Mouse (Mus musculus) embryonic facial prominence, embryonic 10.5 days (tissue): Measurements from ENCODE around the gene Slc47a1. TPM values are rescaled to one million over a fixed set of nuclear protein-coding genes. Genes with fewer than 3 reads are reported as not detected.
"Not testable (repeated sequence)": the region's sequence is repeated elsewhere in the genome, so short reads cannot be mapped to it uniquely, and the experiment has no call there.

Experiments
- DNase-seq: peaks from one replicate; pipeline ENCODE4 v3.0.0-alpha.2; 2017; ENCODE audit warnings: low spot score
- H3K27ac ChIP-seq: fragments of 300-500 bp; sonication (generic); replicated peaks from 2 replicates; pipeline ENCODE4 v1.5.1; 2016; ENCODE audit warnings: mild to moderate bottlenecking
- H3K27me3 ChIP-seq: fragments of 300-500 bp; sonication (generic); replicated peaks from 2 replicates; pipeline ENCODE4 v1.6.1; 2016; ENCODE audit warnings: low read depth, mild to moderate bottlenecking; ENCODE audit not compliant: poor library complexity, severe bottlenecking
- H3K36me3 ChIP-seq: fragments of 300-500 bp; sonication (generic); replicated peaks from 2 replicates; pipeline ENCODE4 v1.6.1; 2016; ENCODE audit warnings: mild to moderate bottlenecking, moderate library complexity
- H3K4me1 ChIP-seq: fragments of 300-500 bp; sonication (generic); 2 replicates; pipeline ENCODE4 v1.6.1; 2016
- H3K4me3 ChIP-seq: fragments of 300-500 bp; sonication (generic); 2 replicates; pipeline ENCODE4 v1.5.1; 2016; ENCODE audit warnings: mild to moderate bottlenecking, moderate library complexity
- H3K9me3 ChIP-seq: fragments of 300-500 bp; sonication (generic); 2 replicates; pipeline ENCODE4 v1.6.1; 2016; ENCODE audit warnings: mild to moderate bottlenecking
- WGBS: fragments of 180-500 bp; shearing (Covaris S2); methylation state at CpG from one replicate; pipeline ENCODE4 v1.1.7; 2016; 5-methylcytosine and 5-hydroxymethylcytosine counted together
- polyA plus RNA-seq: library from polyadenylated mRNA; unstranded; fragments of >200 nt; fragmentation: Nextera tagmentation; extraction: Ambion mirVana; gene quantifications from 2 replicates; pipeline ENCODE4 v1.2.1, GENCODE M21; 2016

The Slc47a1 gene
- polyA plus RNA-seq, 1 experiment from 2014 or later: 0.05 TPM

- not testable (repeated sequence) for H3K27me3 ChIP-seq
Measured at GRCm38 (mm10) chr11:61304535-61304934, 73.6 kb downstream of the Slc47a1 start.

GRCm38 (mm10) chr11:61300716-61301392 is 77.3 kb downstream of the Slc47a1 start:
- Histone ChIP-seq H3K27ac (peak overlapping the region; percentile 72), H3K27me3 (0 out of 2 replicates have a peak, but pooled peaks cover 2% of the 10 kb centered on the region), H3K4me1 (peaks cover 13% of the 10 kb centered on the region), H3K9me3 (0 out of 2 replicates have a peak, but pooled peaks cover 3% of the 10 kb centered on the region), H3K4me3 (peak overlapping the region; percentile 27), H3K36me3 (no peaks in the 10 kb centered on the region)
- 16% methylated on average over 16 of the region's 16 CpGs for WGBS
- peak; percentile 39 for DNase-seq

More at GRCm38 (mm10) chr11:61304535-61304934, 73.6 kb downstream of the Slc47a1 start:
- WGBS: 96% methylated on average over 7 of the region's 10 CpGs
- H3K27ac ChIP-seq, DNase-seq, H3K9me3 ChIP-seq, H3K36me3 ChIP-seq, H3K4me3 ChIP-seq: not testable (repeated sequence)
- peaks cover 10% of the 10 kb centered on the region for H3K4me1 ChIP-seq

GRCm38 (mm10) chr11:61300205-61300604 is 77.9 kb downstream of the Slc47a1 start:
- H3K4me3 ChIP-seq: no peak overlapping the region
- WGBS: 58% methylated on average over 3 of the region's 3 CpGs
- H3K27ac ChIP-seq: no peak overlapping the region; the same call in 1 of the 2 replicates
- no peaks in the 10 kb centered on the region for H3K36me3 ChIP-seq
- 0 out of 2 replicates have a peak, but pooled peaks cover 2% of the 10 kb centered on the region for H3K27me3 ChIP-seq
- no peaks in the 10 kb centered on the region for H3K9me3 ChIP-seq
- no peak for DNase-seq
- H3K4me1 ChIP-seq: peaks cover 13% of the 10 kb centered on the region

GRCm38 (mm10) chr11:61297901-61298300 is 80.2 kb downstream of the Slc47a1 start:
- Histone ChIP-seq H3K9me3 (no peaks in the 10 kb centered on the region), H3K27ac (no peak overlapping the region), H3K4me1 (peaks cover 13% of the 10 kb centered on the region), H3K27me3 (0 out of 2 replicates have a peak, but pooled peaks cover 2% of the 10 kb centered on the region), H3K36me3 (no peaks in the 10 kb centered on the region), H3K4me3 (no peak overlapping the region)
- DNase-seq: no peak
- WGBS: 82% methylated on average over 2 of the region's 2 CpGs

DNA sequence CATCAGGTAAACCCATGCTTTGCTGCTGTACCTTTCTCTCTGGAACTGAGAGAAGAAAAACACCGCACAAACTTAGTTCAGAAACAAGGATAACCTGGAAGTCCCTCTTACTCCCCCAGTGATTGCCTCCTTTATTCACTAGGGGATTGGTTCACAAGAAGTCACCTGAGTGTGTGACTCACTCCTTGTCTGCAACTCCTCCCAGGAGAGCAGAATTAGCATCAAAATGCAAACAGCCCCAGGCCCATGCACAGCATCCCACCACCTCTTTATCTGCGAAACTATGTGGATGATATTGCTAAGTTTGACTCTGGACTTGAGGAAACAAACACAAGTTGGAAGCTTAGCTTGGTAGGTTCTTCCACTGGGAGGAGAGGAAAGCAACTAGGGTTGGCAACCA is 80.8 kb downstream of the Slc47a1 start:
- H3K36me3 ChIP-seq: no peaks in the 10 kb centered on the region
- H3K4me3 ChIP-seq: no peak overlapping the region
- no peak for DNase-seq
- no peaks in the 10 kb centered on the region for H3K9me3 ChIP-seq
- H3K4me1 ChIP-seq: peaks cover 13% of the 10 kb centered on the region
- H3K27me3 ChIP-seq: 0 out of 2 replicates have a peak, but pooled peaks cover 2% of the 10 kb centered on the region
- no peak overlapping the region for H3K27ac ChIP-seq
- 75% methylated on average over 2 of the region's 2 CpGs for WGBS

DNA sequence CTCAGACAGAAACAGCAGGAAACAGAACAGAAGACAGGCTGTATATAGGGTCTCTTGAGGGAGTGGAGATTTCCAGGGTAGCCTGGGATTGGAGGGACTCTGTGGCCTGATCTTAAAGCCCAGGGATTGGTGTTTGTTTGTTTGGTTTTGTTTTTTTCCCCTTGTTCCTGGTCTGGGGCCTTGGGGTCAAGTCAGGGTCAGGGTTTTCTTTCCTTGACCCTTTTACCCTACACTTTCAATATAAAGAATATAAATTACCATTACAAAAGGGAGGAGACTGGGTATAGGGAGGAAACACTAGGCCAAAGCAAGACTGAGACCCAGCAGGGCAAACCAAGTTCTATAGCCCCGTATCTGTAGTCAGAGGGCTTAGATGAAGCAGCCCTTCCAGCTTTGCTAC is 81.6 kb downstream of the Slc47a1 start:
- Histone ChIP-seq H3K4me3 (no peak overlapping the region), H3K9me3 (no peaks in the 10 kb centered on the region), H3K27me3 (0 out of 2 replicates have a peak, but pooled peaks cover 2% of the 10 kb centered on the region), H3K36me3 (no peaks in the 10 kb centered on the region), H3K27ac (no peak overlapping the region), H3K4me1 (peaks cover 13% of the 10 kb centered on the region)
- DNase-seq: no peak
- 63% methylated on average over 1 of the region's 1 CpGs for WGBS

GRCm38 (mm10) chr11:61295556-61295955 is 82.6 kb downstream of the Slc47a1 start:
- no peaks in the 10 kb centered on the region for H3K36me3 ChIP-seq
- no peak overlapping the region for H3K27ac ChIP-seq
- DNase-seq: no peak
- H3K4me3 ChIP-seq: no peak overlapping the region
- no peaks in the 10 kb centered on the region for H3K9me3 ChIP-seq
- 0 out of 2 replicates have a peak, but pooled peaks cover 2% of the 10 kb centered on the region for H3K27me3 ChIP-seq
- WGBS: 87% methylated on average over 2 of the region's 2 CpGs
- peaks cover 8% of the 10 kb centered on the region for H3K4me1 ChIP-seq

- Histone ChIP-seq H3K27me3 (no peaks in the 10 kb centered on the region), H3K4me1 (0 out of 2 replicates have a peak, but pooled peaks cover 3% of the 10 kb centered on the region), H3K36me3 (no peaks in the 10 kb centered on the region), H3K4me3 (no peak overlapping the region), H3K9me3 (no peaks in the 10 kb centered on the region), H3K27ac (no peak overlapping the region)
- no peak for DNase-seq
- WGBS: 78% methylated on average over 3 of the region's 3 CpGs
Measured at GRCm38 (mm10) chr11:61294431-61294830, 83.7 kb downstream of the Slc47a1 start.

Other genes with a start within 250 kb of the Slc47a1 start
- 185 and 189 TPM in 2 replicates for gene Usp22, start 203.3 kb downstream of the Slc47a1 start, polyA plus RNA-seq
- gene Aldh3a1, start 170.8 kb downstream of the Slc47a1 start, polyA plus RNA-seq: not detected in 2 replicates
- 16.7 and 17.6 TPM in 2 replicates for gene Aldh3a2, start 110.9 kb downstream of the Slc47a1 start, polyA plus RNA-seq
- not detected in 2 replicates for gene Slc47a2, start 35.5 kb downstream of the Slc47a1 start, polyA plus RNA-seq
- gene Rnf112, start 75.8 kb upstream of the Slc47a1 start, polyA plus RNA-seq: 0.49 and 1.00 TPM in 2 replicates
- 119 and 163 TPM in 2 replicates for gene Mfap4, start 107.1 kb upstream of the Slc47a1 start, polyA plus RNA-seq
- gene Mapk7, start 116.1 kb upstream of the Slc47a1 start, polyA plus RNA-seq: 97.4 and 103 TPM in 2 replicates
- gene B9d1, start 126.8 kb upstream of the Slc47a1 start, polyA plus RNA-seq: 44.4 and 49.7 TPM in 2 replicates
- gene Epn2, start 201.3 kb upstream of the Slc47a1 start, polyA plus RNA-seq: 24.7 and 25.4 TPM in 2 replicates